Mouse (Mus musculus): Measurements from ENCODE around the gene Tsen15. TPM values are rescaled to one million over a fixed set of nuclear protein-coding genes. Genes with fewer than 3 reads are reported as not detected.

Tsen15 gene
- polyA plus RNA-seq, 1 experiment from 2014 or later: 45.9 TPM

GRCm38 (mm10) chr1:152347946-152348345 lies 38.5 kb downstream of the Tsen15 start:
- H3K36me3 ChIP-seq (ENCODE audit: control insufficient read depth, insufficient read depth, low read length): no peaks in the 10 kb centered on the region
- H3K9ac ChIP-seq (ENCODE audit: low read length): no peak overlapping the region
- H3K9me3 ChIP-seq (replicated peaks; ENCODE audit: control insufficient read depth, low read length): no peaks in the 10 kb centered on the region
- no peak for ATAC-seq
- no peaks in the 10 kb centered on the region for H3K27me3 ChIP-seq (replicated peaks; ENCODE audit: control insufficient read depth, insufficient read depth, low read length)
- H3K4me2 ChIP-seq (ENCODE audit: low read length): no peak overlapping the region
- DNase-seq (ENCODE audit: low spot score): no peak
- no peak overlapping the region for H3K4me3 ChIP-seq (ENCODE audit: low read depth, low read length)
- H3K4me1 ChIP-seq (ENCODE audit: control insufficient read depth, insufficient read depth, low read length): no peaks in the 10 kb centered on the region
- H3K27ac ChIP-seq (ENCODE audit: low read depth, low read length): no peak overlapping the region

GRCm38 (mm10) chr1:152324024-152324423 lies 62.5 kb downstream of the Tsen15 start:
- Histone ChIP-seq H3K4me3 (ENCODE audit: low read depth, low read length) (no peak overlapping the region), H3K9me3 (replicated peaks; ENCODE audit: control insufficient read depth, low read length) (no peaks in the 10 kb centered on the region), H3K27ac (ENCODE audit: low read depth, low read length) (no peak overlapping the region), H3K27me3 (replicated peaks; ENCODE audit: control insufficient read depth, insufficient read depth, low read length) (no peaks in the 10 kb centered on the region), H3K9ac (ENCODE audit: low read length) (no peak overlapping the region), H3K4me2 (ENCODE audit: low read length) (no peak overlapping the region), H3K36me3 (ENCODE audit: control insufficient read depth, insufficient read depth, low read length) (no peaks in the 10 kb centered on the region), H3K4me1 (ENCODE audit: control insufficient read depth, insufficient read depth, low read length) (no peaks in the 10 kb centered on the region)
- DNase-seq (ENCODE audit: low spot score) (no peak), ATAC-seq (no peak)
- 93% methylated on average over 6 of the region's 6 CpGs for WGBS

Other genes with a start within 250 kb of the Tsen15 start
- 2.6 and 2.7 TPM in 2 replicates for gene Colgalt2, start 13.1 kb upstream of the Tsen15 start, polyA plus RNA-seq (2014; fragmentation: Nextera tagmentation; extraction: Ambion mirVana)